Mouse (Mus musculus): Measurements from ENCODE around the gene Tjp1. TPM values are rescaled to one million over a fixed set of nuclear protein-coding genes. Genes with fewer than 3 reads are reported as not detected.

Tjp1 gene
- total RNA-seq, 2 experiments from 2014 or later, result 112 to 129 TPM

GRCm38 (mm10) chr7:65497733-65498583 lies 29.6 kb downstream of the Tjp1 start:
- intact Hi-C loops (cut with DNase I), result loop anchor here (1.0 kb wide), 1 partner anchor 179 kb away; no protein-coding TSS in a partner anchor
- peak in 1 of 2 experiments; percentile 86 for DNase-seq (ENCODE audit: extremely low spot score in 1 of 2, low spot score in 2 of 2)

GRCm38 (mm10) chr7:65490526-65490925 lies 37.1 kb downstream of the Tjp1 start:
- intact Hi-C loops (cut with DNase I), result no loop called here
- DNase-seq (ENCODE audit: extremely low spot score in 1 of 2, low spot score in 2 of 2), result no peak

- DNase-seq (ENCODE audit: extremely low spot score in 1 of 2, low spot score in 2 of 2), result no peak
- intact Hi-C loops (cut with DNase I), result no loop called here
These were observed 37.8 kb downstream of the Tjp1 start for GRCm38 (mm10) chr7:65489742-65490141.

- DNase-seq (ENCODE audit: extremely low spot score in 1 of 2, low spot score in 2 of 2), result no peak
These were observed 38.4 kb downstream of the Tjp1 start for GRCm38 (mm10) chr7:65489195-65489594.

GRCm38 (mm10) chr7:65486259-65486681 lies 41.3 kb downstream of the Tjp1 start:
- peak in 1 of 2 experiments; percentile 75 for DNase-seq (ENCODE audit: extremely low spot score in 1 of 2, low spot score in 2 of 2)
- intact Hi-C loops (cut with DNase I), result no loop called here

More at GRCm38 (mm10) chr7:65489195-65489594, 38.4 kb downstream of the Tjp1 start:
- intact Hi-C loops (cut with DNase I), result no loop called here

GRCm38 (mm10) chr7:65484170-65484778 lies 43.3 kb downstream of the Tjp1 start:
- DNase-seq (ENCODE audit: extremely low spot score in 1 of 2, low spot score in 2 of 2), result no peak
- intact Hi-C loops (cut with DNase I), result no loop called here

- intact Hi-C loops (cut with DNase I), result no loop called here
- DNase-seq (ENCODE audit: extremely low spot score in 1 of 2, low spot score in 2 of 2), result no peak
These were observed 45.4 kb downstream of the Tjp1 start for GRCm38 (mm10) chr7:65482216-65482615.

GRCm38 (mm10) chr7:65472048-65472447 lies 55.5 kb downstream of the Tjp1 start:
- DNase-seq (ENCODE audit: extremely low spot score in 1 of 2, low spot score in 2 of 2), result no peak
- intact Hi-C loops (cut with DNase I), result no loop called here

- DNase-seq (ENCODE audit: extremely low spot score in 1 of 2, low spot score in 2 of 2), result no peak
- intact Hi-C loops (cut with DNase I), result no loop called here
These were observed 56.2 kb downstream of the Tjp1 start for GRCm38 (mm10) chr7:65471406-65471805.

GRCm38 (mm10) chr7:65470214-65470613 lies 57.4 kb downstream of the Tjp1 start:
- DNase-seq (ENCODE audit: extremely low spot score in 1 of 2, low spot score in 2 of 2), result peak in 1 of 2 experiments; percentile 37

GRCm38 (mm10) chr7:65469666-65470065 lies 57.9 kb downstream of the Tjp1 start:
- intact Hi-C loops (cut with DNase I), result no loop called here

More at GRCm38 (mm10) chr7:65470214-65470613, 57.4 kb downstream of the Tjp1 start:
- intact Hi-C loops (cut with DNase I), result no loop called here

GRCm38 (mm10) chr7:65468191-65468590 lies 59.4 kb downstream of the Tjp1 start:
- intact Hi-C loops (cut with DNase I), result no loop called here
- no peak for DNase-seq (ENCODE audit: extremely low spot score in 1 of 2, low spot score in 2 of 2)

More at GRCm38 (mm10) chr7:65469666-65470065, 57.9 kb downstream of the Tjp1 start:
- DNase-seq (ENCODE audit: extremely low spot score in 1 of 2, low spot score in 2 of 2), result no peak

GRCm38 (mm10) chr7:65467306-65468021 lies 60.1 kb downstream of the Tjp1 start:
- intact Hi-C loops (cut with DNase I), result no loop called here
- no peak for DNase-seq (ENCODE audit: extremely low spot score in 1 of 2, low spot score in 2 of 2)

- intact Hi-C loops (cut with DNase I), result no loop called here
- no peak for DNase-seq (ENCODE audit: extremely low spot score in 1 of 2, low spot score in 2 of 2)
These were observed 61.4 kb downstream of the Tjp1 start for GRCm38 (mm10) chr7:65466137-65466536.

- intact Hi-C loops (cut with DNase I), result no loop called here
- no peak for DNase-seq (ENCODE audit: extremely low spot score in 1 of 2, low spot score in 2 of 2)
These were observed 63.0 kb downstream of the Tjp1 start for GRCm38 (mm10) chr7:65464518-65465037.

GRCm38 (mm10) chr7:65463438-65463837 lies 64.1 kb downstream of the Tjp1 start:
- DNase-seq (ENCODE audit: extremely low spot score in 1 of 2, low spot score in 2 of 2), result no peak
- intact Hi-C loops (cut with DNase I), result no loop called here

- intact Hi-C loops (cut with DNase I), result no loop called here
- DNase-seq (ENCODE audit: extremely low spot score in 1 of 2, low spot score in 2 of 2), result no peak
These were observed 66.2 kb downstream of the Tjp1 start for GRCm38 (mm10) chr7:65461412-65461811.

- no peak for DNase-seq (ENCODE audit: extremely low spot score in 1 of 2, low spot score in 2 of 2)
- intact Hi-C loops (cut with DNase I), result no loop called here
These were observed 67.4 kb downstream of the Tjp1 start for GRCm38 (mm10) chr7:65460196-65460595.

GRCm38 (mm10) chr7:65456031-65456430 lies 71.5 kb downstream of the Tjp1 start:
- intact Hi-C loops (cut with DNase I), result loop anchor here (5.0 kb wide), 1 partner anchor 39 kb away; no protein-coding TSS in a partner anchor
- DNase-seq (ENCODE audit: extremely low spot score in 1 of 2, low spot score in 2 of 2), result no peak

Data from left cerebral cortex, postnatal 10 days (tissue).